In the genomic region with DNA sequence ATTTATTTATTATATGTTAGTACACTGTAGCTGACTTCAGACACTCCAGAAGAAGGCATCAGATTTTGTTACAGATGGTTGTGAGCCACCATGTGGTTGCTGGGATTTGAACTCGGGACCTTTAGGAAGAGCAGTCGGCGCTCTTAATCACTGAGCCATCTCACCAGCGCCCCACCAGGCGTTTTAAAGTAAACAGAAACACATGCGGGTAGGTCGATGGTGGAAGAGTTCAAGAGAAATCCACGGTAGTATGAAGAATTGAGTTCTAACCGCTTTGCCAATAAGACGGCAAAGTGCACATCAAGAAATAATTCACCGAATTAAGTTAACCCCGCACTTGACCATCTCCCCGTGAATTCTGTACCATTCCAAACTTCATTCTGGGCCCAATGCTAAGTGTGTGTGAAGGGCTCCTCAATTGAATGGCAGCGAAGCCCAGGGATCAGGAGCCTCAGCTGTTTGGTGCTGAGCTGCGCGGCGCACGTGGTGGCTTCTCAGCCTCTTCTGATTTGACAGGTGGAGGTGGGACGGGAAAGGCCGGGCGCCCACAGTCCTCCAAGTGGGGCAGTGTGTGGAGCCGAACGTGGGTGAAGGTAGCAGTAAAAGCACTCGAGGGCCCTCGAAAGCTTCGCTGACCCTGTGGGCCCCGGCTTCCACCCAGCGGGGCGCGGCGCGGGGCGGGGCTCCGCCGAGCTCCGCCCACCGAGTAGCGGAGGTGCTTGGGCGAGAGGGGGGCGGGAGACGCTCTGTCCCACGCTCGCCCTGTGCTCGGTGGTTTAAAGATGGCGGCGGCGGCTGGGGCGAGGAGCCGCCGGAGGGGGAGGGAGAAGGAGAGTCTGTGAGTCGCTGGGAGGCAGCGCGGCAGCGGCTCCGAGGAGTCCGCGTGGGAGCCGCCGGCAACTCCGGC, we compare ENCODE assay signal across 8 mouse cellular contexts. TPM values are rescaled to one million over a fixed set of nuclear protein-coding genes. Genes with fewer than 3 reads are reported as not detected.
A peak's percentile ranks its signal among the peaks of the same experiment; 100 is the strongest.
DNase-seq lines count a peak whose midpoint lies in the region; ATAC-seq and TF ChIP-seq lines count a peak whose summit lies in the region.

Gene Abl2, plus strand, starts transcription at position 763 of the 907 bp plus-strand sequence.

- no peak for TF ChIP-seq CTCF in bone marrow macrophage, adult 2 months (IDR thresholded peaks at IDR 0.05; ENCODE audit: low read depth, low read length)
- no peak for TF ChIP-seq CTCF in embryonic fibroblast, embryonic 13.5 days (IDR thresholded peaks at IDR 0.05; ENCODE audit: borderline replicate concordance, insufficient read depth, low read length)
- no peak for TF ChIP-seq CTCF in liver, adult 2 months (IDR thresholded peaks at IDR 0.05; ENCODE audit: low read depth, low read length)

- DNase-seq in A20 (ENCODE audit: low read depth, low spot score), result peak; percentile 92
- peak; percentile 94 for DNase-seq in heart, embryonic 10.5 days (ENCODE audit: low spot score)
- DNase-seq in liver, adult 2 months (ENCODE audit: extremely low read depth, low read depth, low spot score), result peak; percentile 48
- peak; percentile 92 for DNase-seq in splenic B cell, adult 2 months (ENCODE audit: low read depth, low spot score)

- peak within 1 kb of the TSS; percentile 11; the same call in 1 of the 2 replicates for H3K27ac ChIP-seq in bone marrow macrophage, adult 2 months (ENCODE audit: insufficient read depth, low read depth, low read length)
- H3K27ac ChIP-seq in embryonic fibroblast, embryonic 13.5 days (ENCODE audit: insufficient read depth, low read length), result peak within 1 kb of the TSS; percentile 63
- H3K27ac ChIP-seq in heart, embryonic 10.5 days, result peak within 1 kb of the TSS; percentile 98
- H3K27ac ChIP-seq in kidney, embryonic 16.5 days (ENCODE audit: low read length), result peak within 1 kb of the TSS; percentile 92
- peak within 1 kb of the TSS; percentile 82 for H3K27ac ChIP-seq in liver, adult 2 months (replicated peaks; ENCODE audit: insufficient read depth, low read depth, low read length)

- peak within 1 kb of the TSS; percentile 90 for H3ac ChIP-seq in myocyte (ENCODE audit: control insufficient read depth, insufficient read length)

- 0 out of 2 replicates have a peak, but pooled peaks have one; percentile 16 for TF ChIP-seq POLR2A in bone marrow macrophage, adult 2 months (IDR thresholded peaks at IDR 0.05; ENCODE audit: borderline replicate concordance, low read depth, low read length)
- TF ChIP-seq POLR2A in embryonic fibroblast, embryonic 13.5 days (IDR thresholded peaks at IDR 0.05; ENCODE audit: low read depth, low read length), result peak; percentile 77
- TF ChIP-seq POLR2A in liver, adult 2 months (IDR thresholded peaks at IDR 0.05; ENCODE audit: extremely low read depth, insufficient read depth, low read length), result peak; percentile 68; the same call in 1 of the 2 replicates
- TF ChIP-seq POLR2A in myocyte (IDR thresholded peaks at IDR 0.05; ENCODE audit: insufficient read length, low read depth), result peak; percentile 81

- peaks cover 19% of the 10 kb centered on the region for H3K4me1 ChIP-seq in bone marrow macrophage, adult 2 months (ENCODE audit: control insufficient read depth, insufficient read depth, low read length)
- peaks cover 5% of the 10 kb centered on the region for H3K4me1 ChIP-seq in embryonic fibroblast, embryonic 13.5 days (ENCODE audit: control insufficient read depth, insufficient read depth, low read length)
- H3K4me1 ChIP-seq in heart, embryonic 10.5 days, result peaks cover 10% of the 10 kb centered on the region; the same call in 1 of the 2 replicates
- H3K4me1 ChIP-seq in kidney, embryonic 16.5 days (ENCODE audit: insufficient read depth, low read length), result peaks cover 14% of the 10 kb centered on the region
- H3K4me1 ChIP-seq in liver, adult 2 months (ENCODE audit: control insufficient read depth, insufficient read depth, low read length), result no peaks in the 10 kb centered on the region; the same call in 1 of the 2 replicates

- H3K9me3 ChIP-seq in heart, embryonic 10.5 days, result no peaks in the 10 kb centered on the region
- H3K9me3 ChIP-seq in kidney, embryonic 16.5 days (ENCODE audit: low read length), result no peaks in the 10 kb centered on the region

- ATAC-seq in kidney, embryonic 16.5 days (ENCODE audit: low FRiP score, low TSS enrichment), result peak; percentile 97

- H3K9ac ChIP-seq in kidney, embryonic 16.5 days (replicated peaks; ENCODE audit: low read length), result peak within 1 kb of the TSS; percentile 99
- peak within 1 kb of the TSS; percentile 94 for H3K9ac ChIP-seq in liver, adult 2 months (ENCODE audit: low read depth, low read length)

- H3K36me3 ChIP-seq in heart, embryonic 10.5 days, result no peaks in the 10 kb centered on the region
- H3K36me3 ChIP-seq in kidney, embryonic 16.5 days (ENCODE audit: insufficient read depth, low read length), result no peaks in the 10 kb centered on the region
- no peaks in the 10 kb centered on the region for H3K36me3 ChIP-seq in liver, adult 2 months (ENCODE audit: control insufficient read depth, insufficient read depth, low read length)
- no peaks in the 10 kb centered on the region for H3K36me3 ChIP-seq in myocyte (ENCODE audit: control insufficient read depth, insufficient read depth)
- no peaks in the 10 kb centered on the region for H3K36me3 ChIP-seq in splenic B cell, adult 2 months (ENCODE audit: control insufficient read depth, insufficient read depth, low read length, poor library complexity, severe bottlenecking)

- peaks cover 29% of the 10 kb centered on the region; the same call in 1 of the 2 replicates for H3K79me2 ChIP-seq in liver, adult 2 months (ENCODE audit: control insufficient read depth, insufficient read depth, low read length)
- H3K79me2 ChIP-seq in myocyte (ENCODE audit: control insufficient read depth, insufficient read depth), result peaks cover 38% of the 10 kb centered on the region

- H3K4me3 ChIP-seq in bone marrow macrophage, adult 2 months (ENCODE audit: insufficient read depth, low read length), result peak within 1 kb of the TSS; percentile 83
- peak within 1 kb of the TSS; percentile 99 for H3K4me3 ChIP-seq in embryonic fibroblast, embryonic 13.5 days (ENCODE audit: insufficient read depth, low read length)
- H3K4me3 ChIP-seq in heart, embryonic 10.5 days, result peak within 1 kb of the TSS; percentile 91
- H3K4me3 ChIP-seq in kidney, embryonic 16.5 days (ENCODE audit: low read length), result peak within 1 kb of the TSS; percentile 98
- H3K4me3 ChIP-seq in liver, adult 2 months (ENCODE audit: insufficient read depth, low read depth, low read length), result peak within 1 kb of the TSS; percentile 96
- H3K4me3 ChIP-seq in myocyte, result peak within 1 kb of the TSS; percentile 66

- 9% methylated on average over 60 of the region's 60 CpGs for WGBS in heart, embryonic 10.5 days
- WGBS in kidney, embryonic 16.5 days, result 8% methylated on average over 54 of the region's 60 CpGs
- 10% methylated on average over 60 of the region's 60 CpGs for WGBS in liver, adult 2 months

- peak within 1 kb of the TSS; percentile 65 for H3K4me2 ChIP-seq in kidney, embryonic 16.5 days (replicated peaks; ENCODE audit: low read depth, low read length)
- H3K4me2 ChIP-seq in myocyte (ENCODE audit: low read depth), result peak within 1 kb of the TSS; percentile 79

- no peaks in the 10 kb centered on the region for H3K27me3 ChIP-seq in heart, embryonic 10.5 days (ENCODE audit: insufficient read depth, poor library complexity, severe bottlenecking)
- no peaks in the 10 kb centered on the region for H3K27me3 ChIP-seq in kidney, embryonic 16.5 days (ENCODE audit: insufficient read depth, low read length)
- H3K27me3 ChIP-seq in liver, adult 2 months (ENCODE audit: control insufficient read depth, insufficient read depth, low read length), result no peaks in the 10 kb centered on the region
- H3K27me3 ChIP-seq in myocyte (ENCODE audit: control insufficient read depth, insufficient read depth, insufficient read length), result no peaks in the 10 kb centered on the region
- no peaks in the 10 kb centered on the region for H3K27me3 ChIP-seq in splenic B cell, adult 2 months (ENCODE audit: control insufficient read depth, insufficient read depth, low read length, poor library complexity, severe bottlenecking)

TF ChIP-seq in myocyte, 11 proteins besides CTCF, POLR2A, EP300 and RAD21:
- no peak for TF ChIP-seq SRF (IDR thresholded peaks at IDR 0.05; ENCODE audit: control insufficient read depth, insufficient read length, low read depth)
- no peak for TF ChIP-seq USF1 (IDR thresholded peaks at IDR 0.05; ENCODE audit: low read depth)
- TF ChIP-seq MYOG (IDR thresholded peaks at IDR 0.05; ENCODE audit: control insufficient read depth in 1 of 3, insufficient read depth in 1 of 3, insufficient read length in 2 of 3, low read depth in 2 of 3), result no peak
- no peak for TF ChIP-seq MYOD1 (IDR thresholded peaks at IDR 0.05; ENCODE audit: control insufficient read depth in 1 of 3, insufficient read length in 2 of 3, low read depth in 2 of 3)
- TF ChIP-seq REST (IDR thresholded peaks at IDR 0.05; ENCODE audit: insufficient read depth, insufficient read length), result no peak
- TF ChIP-seq E2F4 (IDR thresholded peaks at IDR 0.05; ENCODE audit: insufficient read depth), result no peak
- TF ChIP-seq TCF12 (IDR thresholded peaks at IDR 0.05; ENCODE audit: insufficient read depth, poor library complexity, severe bottlenecking), result no peak

RNA-seq across cellular contexts. Expression of gene Abl2, which starts in this region (rescaled TPM):
- 13.4 and 16.3 TPM in 2 replicates for polyA plus RNA-seq in bone marrow macrophage, adult 2 months (2012; ENCODE audit: insufficient read depth, insufficient read length, missing spikeins)
- 22.4 and 28.6 TPM in 2 replicates for polyA plus RNA-seq in embryonic fibroblast, embryonic 13.5 days (2011; ENCODE audit: insufficient read length, low read depth, missing spikeins)
- polyA plus RNA-seq in heart, embryonic 10.5 days (2016; fragmentation: Nextera tagmentation; extraction: Ambion mirVana), result 3.3 and 3.8 TPM in 2 replicates
- polyA plus RNA-seq in kidney, embryonic 16.5 days (2015; fragmentation: Nextera tagmentation; extraction: Ambion mirVana), result 4.0 and 5.0 TPM in 2 replicates
- 3.2 and 4.4 TPM in 2 replicates for total RNA-seq in liver, adult 2 months (2014; rRNA removed)
- 2.3 and 2.6 TPM in 2 replicates for polyA plus RNA-seq in liver, adult 2 months (2012; rRNA removed)
- 17.9 TPM for polyA plus RNA-seq in myocyte (2012; fragmentation: generic; extraction: Trizol)

Comparison
In these comparisons a context has a peak if more than half of its experiments do, and no peak if none do; other contexts are left out.
1. Peak in every context shown above with its lines: DNase-seq, ATAC-seq, H3K4me3 ChIP-seq and H3K27ac ChIP-seq.
2. H3K27ac ChIP-seq: peak in every context shown above with its lines; median percentile 98 in heart, embryonic 10.5 days; 92 in kidney, embryonic 16.5 days; 82 in liver, adult 2 months; 63 in embryonic fibroblast, embryonic 13.5 days; 11 in bone marrow macrophage, adult 2 months.
3. POLR2A ChIP-seq: peak in every context shown above with its lines; median percentile 81 in myocyte; 77 in embryonic fibroblast, embryonic 13.5 days; 68 in liver, adult 2 months; 16 in bone marrow macrophage, adult 2 months.